Mouse (Mus musculus) 3134 (cell line): Measurements from ENCODE around the gene Cplx3.
A peak's percentile ranks its signal among the peaks of the same experiment; 100 is the strongest.

Source experiments
- DNase-seq: peaks from one replicate; pipeline ENCODE4 v3.0.0-alpha.2; 2011; ENCODE audit warnings: low spot score; ENCODE audit not compliant: insufficient read length; ENCODE audit errors: extremely low read depth

Gene Cplx3

DNA sequence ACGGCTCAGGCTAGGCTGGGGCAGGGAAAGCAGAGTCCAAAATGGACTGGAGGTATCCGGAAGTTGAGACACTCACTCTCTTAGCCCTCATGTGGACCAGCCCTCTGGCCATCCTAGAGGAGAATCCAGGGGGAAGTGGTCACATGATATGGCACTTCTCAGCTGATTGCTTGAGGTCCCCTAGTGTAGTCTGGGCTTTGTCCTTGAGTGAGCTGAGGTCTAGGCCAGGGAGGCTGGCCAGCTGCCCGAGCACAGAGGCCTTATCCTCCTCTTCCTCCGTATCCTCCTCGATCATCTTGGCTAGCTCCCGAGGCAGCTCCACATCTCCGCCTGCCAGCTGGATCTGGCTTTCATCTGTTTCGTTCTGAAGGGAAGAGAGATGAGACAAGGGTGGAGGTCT, 4.0 kb downstream of the Cplx3 start:
- peak; percentile 61 for DNase-seq

DNA sequence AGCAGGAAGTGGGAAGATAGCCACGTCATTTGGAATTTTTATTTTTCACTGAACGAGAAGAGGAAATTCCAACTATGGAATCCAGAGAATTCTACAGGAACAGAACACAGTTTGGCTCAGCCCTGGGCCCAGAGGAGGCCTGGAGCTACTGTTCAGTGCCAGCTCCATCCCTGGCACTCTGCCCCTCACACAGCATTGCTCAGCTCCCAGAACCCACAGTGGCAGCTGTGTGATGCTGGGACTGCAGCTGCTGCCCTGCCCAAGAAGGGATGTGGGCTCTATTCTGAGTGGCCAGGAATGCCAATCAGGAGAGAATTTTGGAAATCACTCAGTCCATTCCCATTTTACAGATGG, 4.8 kb downstream of the Cplx3 start:
- DNase-seq = peak; percentile 86

DNA sequence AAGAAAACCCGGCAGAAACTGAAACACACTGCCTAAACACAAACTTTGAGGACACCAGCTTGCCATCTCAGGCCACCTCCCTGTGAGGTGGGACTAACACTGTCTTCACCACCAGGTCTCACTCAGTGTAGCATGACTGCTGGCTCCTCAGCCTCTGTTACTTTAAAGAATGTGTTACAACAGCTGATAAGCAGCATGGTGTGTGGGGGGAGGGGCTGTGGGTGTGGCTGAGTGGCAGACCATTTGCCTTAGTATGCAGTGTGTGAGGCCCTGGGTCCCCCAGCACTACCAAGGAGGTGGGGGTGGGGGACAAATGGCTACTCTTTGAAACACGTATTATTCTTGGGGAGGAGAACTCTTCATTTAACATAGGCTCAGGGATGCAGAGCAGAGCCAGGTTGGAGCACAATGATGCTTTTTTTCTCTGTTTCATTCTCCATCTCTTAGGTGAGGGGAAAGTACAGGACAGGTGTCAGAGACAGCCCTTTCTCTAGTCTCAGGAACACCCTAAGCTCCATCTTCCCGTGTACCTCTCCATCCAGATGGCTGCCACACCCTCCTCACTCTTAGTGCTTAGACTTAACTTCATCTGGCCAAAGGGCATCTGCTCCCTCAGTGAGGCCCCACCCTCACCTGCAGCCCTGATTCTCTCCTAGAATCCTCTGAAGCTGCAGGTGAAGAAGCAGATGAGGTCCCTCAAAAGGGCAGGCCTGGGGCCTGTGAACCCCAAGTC, 5.3 kb downstream of the Cplx3 start:
- DNase-seq = peak; percentile 49

DNA sequence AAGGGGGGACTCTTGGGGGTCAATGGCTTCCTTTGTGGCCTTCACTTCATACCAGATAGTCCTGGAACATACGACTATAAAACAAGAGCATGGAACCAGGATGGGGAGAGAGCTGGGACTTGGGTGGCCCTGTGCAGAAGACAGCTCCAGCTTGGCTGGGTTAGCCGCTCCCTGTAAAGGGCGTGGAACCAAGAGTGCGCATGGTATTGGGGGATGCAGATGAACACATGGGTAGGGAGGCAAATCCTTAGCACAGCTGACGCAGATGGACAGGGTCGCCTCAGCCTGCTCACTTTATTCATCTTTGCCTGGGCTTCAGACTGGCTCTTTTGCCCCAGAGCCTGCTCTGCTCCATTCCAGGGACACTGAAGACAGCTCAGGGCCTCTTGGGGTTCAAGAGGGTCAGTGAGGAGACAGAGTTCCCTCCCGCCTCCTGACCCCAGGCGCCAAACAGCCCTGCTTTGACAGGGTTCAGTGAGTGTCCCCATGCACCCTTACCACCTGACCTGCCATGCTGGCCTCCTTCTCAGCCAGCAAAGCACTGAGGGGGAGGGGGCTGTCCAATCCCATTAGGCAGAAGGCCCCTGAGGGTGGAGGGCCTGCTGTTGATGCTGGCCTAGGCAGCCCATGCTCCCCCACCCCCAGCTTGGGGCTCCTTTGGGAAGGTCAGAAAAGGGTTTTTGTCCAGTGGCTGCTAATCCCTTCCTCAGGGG, 7.1 kb downstream of the Cplx3 start:
- DNase-seq = no peak

DNA sequence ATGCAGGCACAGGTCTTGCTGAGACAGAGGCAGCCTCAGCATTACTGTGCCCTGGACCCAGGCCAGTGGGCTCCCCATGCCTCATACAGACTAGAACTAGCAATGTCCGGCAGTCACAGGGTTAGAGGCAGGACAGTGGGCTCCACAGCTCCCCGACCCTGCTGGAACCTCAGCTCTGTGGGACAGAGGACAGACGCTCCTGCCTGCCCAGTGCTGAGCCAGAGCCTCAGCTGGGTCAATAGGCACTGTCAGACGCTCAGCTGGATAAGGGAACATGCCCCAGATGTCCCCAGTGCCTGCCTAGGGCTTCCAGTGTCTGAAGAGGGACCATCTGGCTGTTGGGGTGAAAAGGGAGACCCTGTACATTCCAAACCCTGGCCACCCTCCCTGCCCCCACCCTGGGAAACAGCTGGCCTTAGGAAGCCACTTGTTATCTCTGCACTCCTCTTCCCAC, 8.1 kb downstream of the Cplx3 start:
- DNase-seq = no peak

DNA sequence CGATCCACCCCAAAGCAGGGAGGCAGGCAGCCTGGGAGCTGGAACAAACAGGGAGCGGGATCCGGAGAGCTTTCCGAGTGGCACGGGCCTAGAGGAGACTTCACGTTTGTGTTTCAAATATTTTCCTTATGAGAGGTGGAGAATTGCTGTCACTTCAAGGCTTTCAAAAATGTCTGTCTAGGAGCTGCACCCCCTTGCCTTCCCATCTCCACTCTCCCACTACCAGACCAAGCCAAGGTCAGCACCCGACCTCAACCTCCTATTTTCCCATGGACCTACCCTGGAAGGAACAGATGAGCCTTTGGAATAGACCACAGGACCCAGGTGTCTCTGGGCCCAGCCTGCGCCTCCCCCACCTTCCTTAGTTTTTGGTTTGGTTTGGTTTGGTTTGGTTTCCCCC, 8.8 kb downstream of the Cplx3 start:
- no peak for DNase-seq

DNA sequence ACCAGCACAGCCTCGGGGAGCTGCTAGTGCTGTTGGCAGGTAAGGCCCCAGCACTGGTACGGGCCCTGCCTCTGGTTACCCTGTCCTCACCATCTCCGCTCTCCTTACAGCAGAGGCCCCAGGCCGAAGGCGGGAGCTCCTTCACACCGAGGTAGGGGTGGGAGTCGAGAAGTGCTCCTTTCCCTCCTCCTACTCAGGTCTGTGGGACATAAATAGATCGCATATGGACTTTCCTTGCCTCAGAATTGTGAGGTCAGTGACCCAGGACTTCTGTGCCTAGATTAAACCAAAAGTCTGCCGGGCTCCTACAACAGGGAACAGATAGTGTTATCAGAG, 11.9 kb downstream of the Cplx3 start:
- no peak for DNase-seq

DNA sequence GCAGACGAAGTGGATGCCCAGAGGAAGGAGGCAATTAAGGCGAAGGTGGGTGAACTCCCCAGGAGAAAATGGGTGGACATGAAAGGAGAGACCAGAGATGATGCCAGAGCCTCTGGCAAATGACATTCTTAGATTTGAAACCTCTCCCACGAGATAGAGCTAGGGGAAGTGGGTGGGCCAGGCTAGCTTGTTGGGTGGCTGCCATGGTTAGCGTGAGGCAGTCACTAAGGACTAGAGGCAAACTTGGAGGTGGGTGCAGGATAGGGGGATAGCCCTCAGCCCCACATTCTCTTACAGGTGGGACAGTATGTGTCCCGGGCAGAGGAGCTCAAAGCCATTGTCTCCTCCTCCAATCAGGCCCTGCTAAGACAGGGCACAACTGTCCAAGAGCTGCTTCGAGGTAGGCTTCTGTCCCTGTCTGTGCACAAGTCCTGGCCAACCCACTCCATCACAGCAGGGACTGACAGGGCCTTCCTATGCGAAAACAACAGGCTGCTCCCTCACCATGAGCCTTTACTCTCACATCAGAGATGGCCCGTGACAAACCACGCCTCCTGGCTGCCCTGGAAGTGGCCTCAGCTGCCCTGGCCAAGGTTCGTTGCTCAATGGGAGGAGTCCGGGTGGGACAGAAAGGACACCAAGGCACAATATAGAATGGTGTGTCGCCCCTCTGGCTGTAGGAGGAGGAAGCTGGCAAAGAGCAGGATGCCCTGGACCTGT, 12.5 kb downstream of the Cplx3 start:
- no peak for DNase-seq

DNA sequence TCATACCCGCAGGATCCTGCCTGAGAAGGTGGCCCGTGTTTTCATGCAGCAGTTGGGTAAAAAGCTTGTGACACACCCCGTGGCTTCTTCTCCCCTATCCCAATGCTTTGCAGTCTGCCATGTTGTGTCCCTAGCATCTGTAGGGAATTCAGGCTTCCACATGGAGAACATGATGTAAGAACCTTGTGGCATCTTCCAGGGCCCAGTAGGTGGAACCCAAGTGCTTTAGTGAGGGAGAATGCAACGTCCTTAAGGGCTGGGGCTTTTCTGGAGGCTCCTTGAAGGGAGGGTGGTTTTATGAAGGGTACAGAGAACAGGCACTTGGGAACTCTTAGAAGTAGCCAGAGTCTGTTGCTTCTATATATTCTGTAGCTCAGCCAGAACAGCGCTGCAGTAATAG, 15.4 kb downstream of the Cplx3 start:
- peak; percentile 42 for DNase-seq

DNA sequence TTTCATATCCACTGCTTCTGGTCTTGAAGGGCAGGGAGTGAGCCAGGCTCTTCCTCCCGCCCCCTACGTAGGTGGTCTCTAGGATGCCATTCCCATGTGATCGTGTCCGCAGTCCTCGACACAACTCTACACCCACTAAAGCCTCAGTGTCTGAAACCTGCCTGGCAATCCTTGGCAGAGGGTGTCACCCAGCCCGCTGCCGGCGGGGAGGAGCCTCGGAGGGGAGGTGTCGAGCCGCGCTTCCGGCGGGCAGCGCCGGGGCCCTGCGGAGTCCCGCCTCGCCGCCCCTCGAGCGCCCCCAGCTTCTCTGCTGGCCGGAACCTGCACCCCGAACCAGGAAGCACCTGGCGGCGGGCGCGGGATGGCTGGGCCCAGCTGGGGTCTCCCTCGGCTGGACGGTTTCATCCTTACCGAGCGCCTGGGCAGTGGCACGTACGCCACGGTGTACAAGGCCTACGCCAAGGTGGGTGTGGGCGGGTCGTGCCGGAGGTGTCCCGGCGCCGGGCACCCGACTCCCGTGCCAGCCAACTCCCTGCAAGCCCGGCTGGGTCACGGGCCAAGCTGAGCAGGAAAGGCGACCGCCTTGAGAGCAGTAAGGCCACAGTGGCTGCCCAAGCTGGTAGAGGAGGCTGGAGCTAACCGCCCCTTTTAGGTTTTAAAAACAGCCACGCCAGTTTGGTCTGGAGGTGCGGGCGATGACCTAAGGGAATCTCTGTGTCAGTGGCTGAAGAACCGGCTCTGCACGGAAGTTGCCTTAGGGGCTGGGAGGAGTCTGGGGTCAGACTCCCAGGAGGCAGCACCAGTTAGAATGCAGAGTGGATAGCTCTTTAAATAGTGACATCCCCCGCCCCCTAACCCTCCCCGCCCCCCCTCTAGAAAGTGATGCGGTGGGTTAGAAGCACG, 16.6 kb downstream of the Cplx3 start, which contains the start of gene Ulk3:
Ulk3 (plus strand) TSS at position 229 of the 903 bp plus-strand sequence.
- peak; percentile 89 for DNase-seq

DNA sequence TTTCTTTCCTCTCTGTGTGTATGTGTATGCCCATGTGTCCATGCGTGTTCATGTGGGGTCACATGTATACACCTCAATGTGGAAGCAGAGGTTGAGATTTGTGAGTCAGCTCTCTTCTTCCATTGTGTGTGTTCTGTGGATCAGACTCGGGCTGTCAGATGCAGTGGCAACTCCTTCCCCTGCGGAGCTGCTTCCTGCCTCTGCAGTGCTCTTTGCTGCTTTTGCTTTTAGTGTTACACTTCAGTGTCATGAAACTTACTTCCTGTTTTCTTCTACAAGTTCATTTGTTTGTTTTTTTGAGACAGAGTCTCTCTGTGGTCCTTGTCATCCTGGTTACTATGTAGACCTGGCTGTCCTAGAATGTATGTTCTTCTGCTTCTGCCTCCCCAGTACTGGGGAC, 21.1 kb downstream of the Cplx3 start:
- DNase-seq = no peak

DNA sequence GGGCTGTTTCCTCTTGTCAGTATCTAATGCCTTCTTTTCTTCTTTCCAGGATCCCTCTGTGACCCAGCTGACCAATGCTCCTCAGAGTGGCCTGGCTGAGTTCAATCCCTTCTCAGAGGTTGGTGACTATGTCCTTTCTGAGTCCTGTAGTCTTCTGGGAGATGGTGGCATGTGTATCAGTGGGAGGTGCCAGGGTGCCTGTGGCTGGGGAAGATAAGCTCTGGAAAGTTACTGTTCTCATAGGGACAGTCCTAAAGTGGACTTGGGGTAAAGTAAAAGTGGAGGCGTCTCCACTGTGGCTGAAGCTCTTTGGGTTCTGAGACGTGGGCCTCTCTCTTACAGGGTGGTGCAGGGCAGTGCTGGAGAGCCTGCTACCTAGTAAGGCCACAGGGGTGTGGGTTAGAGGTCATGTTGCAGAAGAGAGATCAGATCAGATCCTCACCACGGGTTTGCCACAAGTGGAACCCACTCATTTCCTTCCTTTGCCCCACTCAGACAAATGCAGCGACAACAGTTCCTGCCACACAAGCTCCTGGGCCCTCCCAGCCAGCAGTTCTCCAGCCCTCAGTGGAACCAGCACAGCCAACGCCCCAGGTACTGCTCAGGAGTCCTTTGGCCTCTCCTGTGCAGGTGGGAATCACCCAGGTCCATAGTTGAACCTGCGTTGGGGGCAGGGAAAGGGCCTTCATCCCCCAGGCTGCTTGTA, 28.8 kb downstream of the Cplx3 start:
- DNase-seq = no peak

DNA sequence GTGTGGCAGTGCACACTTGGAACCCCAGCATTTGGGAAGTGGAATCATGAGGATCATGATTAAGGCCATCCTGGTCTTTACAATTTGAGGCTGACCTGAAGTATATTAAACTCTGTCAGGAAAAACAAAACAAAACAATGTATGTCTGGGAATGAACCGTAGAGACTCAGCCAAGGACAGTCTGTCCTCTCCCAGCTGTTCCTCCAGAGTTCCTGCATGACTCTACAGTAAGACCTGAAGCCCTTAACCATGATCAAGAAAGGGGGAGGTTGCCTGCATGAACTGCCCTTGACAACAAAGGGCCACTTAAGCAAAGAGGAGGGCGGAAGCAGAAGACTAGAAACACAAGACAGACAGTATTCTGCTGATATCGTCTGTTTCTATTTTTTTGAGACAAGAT, 30.5 kb downstream of the Cplx3 start:
- DNase-seq = no peak

DNA sequence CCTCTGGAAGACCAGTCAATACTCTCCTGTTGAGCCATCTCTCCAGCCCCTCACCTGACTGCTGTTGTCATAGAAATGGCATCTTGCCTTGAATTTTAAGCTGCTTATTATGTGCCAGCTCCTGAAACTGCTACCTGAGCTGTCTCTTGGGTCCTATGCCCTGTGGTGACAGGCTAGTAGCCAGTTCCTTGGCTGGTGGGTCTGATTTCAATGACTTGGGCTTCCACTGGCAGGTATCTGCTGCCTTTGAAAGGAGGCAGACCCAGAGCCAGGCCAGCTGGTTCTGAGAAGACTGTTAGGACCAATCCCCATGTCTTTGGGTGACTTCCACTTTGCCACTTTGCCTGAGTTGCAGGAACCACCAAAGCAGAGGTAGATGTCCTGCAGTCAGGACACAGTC, 31.7 kb downstream of the Cplx3 start:
- DNase-seq = no peak

DNA sequence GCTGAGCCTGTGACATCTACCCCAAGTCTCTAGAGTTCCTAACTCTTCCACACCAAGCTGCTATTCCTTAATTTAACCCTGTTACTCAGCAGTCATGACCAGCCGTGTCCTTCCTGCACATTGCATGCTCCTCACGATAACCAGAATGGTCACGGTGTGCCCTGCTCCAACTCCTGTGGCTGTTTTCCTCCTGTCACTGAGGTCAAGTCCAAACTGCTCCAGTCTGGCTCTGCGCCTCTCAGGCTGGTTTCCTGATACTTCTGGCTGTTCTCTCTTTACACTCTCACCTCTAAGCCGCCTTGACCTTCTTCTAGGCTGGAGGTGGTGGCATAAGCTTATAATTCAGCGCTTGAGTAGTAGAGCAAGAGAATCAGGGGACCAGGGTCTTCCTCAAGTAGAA, 37.6 kb downstream of the Cplx3 start:
- no peak for DNase-seq

DNA sequence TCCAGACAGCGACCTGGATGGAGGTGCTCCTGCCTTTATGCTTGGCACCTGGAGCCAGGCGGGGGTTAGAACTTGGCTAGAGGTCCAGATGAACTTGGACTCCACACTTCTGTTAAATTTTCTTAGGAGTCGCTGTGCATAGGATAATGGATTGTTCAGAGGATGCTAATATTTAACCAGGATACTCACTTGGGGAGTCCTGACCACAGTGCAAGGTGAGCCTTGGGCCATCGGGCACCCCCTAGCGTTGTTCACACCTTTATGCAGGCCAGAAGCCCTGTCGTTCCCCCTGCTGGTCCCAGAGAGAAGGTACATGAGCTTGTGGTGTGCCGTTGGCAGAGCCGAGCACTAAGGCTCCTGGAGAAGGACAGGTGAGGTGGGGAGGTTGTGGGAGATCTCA, 39.2 kb downstream of the Cplx3 start:
- DNase-seq = no peak

DNA sequence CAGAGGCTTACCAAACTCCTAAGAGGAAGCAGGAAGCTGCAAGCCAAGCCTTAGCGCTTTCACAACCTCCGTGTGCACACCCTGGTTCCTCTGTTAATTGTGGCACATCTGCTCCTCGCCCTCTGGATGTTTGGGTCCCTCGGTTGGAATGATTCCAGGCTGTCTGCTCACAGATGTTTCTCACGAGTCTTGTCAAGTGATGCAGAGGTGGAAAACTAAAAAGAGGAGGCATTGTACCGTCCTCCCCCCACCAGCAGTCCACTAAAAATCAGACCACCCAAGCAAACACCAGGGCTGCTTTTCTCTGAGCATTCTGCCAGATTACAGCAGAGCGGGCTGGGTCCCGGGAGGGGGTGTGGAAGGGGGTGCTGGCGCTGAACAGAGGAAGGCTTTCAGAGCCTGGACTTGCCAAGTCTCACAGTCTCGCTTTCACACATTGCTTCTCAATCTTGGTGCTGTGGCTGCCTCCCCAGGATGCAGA, 40.3 kb downstream of the Cplx3 start:
- no peak for DNase-seq

DNA sequence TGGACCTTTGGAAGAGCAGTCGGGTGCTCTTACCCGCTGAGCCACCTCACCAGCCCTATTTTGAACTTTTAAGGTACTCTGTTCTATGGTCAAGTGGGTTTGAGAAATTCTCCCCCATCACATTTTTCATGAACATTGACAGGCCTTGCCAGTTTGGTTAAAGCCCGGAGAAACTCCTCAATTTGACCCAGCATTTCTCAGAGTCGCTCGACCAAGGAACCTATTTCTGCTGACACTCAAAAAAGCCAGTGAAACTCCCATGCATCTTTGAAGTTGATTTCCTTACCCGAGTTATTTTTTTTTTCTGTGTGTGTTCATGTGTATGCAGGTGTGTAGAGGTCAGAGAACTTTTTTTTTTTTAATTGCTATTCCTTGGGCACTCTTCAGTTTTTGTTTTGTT, 41.5 kb downstream of the Cplx3 start:
- no peak for DNase-seq

DNA sequence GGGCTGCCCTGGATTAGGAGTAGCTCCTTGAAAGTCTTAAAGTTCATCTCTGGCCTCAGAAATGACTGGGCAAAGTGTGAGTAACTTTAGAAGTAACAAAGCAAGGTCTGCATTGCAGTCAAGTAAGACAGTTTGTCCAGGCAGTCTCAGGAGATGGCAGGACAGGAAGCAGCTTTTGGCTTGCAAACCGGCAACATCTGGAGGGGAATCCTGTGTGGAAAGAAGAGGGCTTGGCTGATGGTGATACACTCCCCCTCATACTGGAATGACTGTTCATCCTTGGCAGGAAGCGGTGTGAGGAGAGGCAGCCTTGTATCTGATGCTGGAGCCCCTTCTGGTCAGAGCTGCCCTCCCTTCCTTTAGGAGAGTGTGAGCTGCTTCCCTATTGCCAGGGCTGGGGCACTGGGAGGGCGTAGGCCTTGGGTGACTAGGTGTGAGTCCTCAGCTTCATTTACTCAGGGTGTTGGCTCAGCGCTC, 43.1 kb downstream of the Cplx3 start:
- DNase-seq = no peak

DNA sequence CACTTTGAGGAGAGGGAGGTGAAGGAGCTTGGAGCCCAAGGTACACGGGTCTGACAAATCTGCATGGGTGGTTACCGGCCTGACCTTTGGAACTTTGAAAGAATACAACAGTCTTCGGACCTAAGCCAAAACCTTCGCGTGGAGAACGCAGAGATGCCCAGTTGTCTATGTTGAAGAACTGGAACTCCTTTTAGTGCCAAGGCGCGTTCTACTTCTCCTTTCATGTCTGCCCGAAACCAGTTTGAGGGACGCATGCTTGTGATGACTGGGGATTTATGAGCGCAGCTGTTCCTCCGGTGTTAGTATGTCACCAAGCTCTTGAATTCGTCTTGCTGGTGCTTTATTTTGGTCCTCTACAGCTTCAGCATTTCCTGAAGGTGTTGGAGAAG, 44.4 kb downstream of the Cplx3 start:
- no peak for DNase-seq
